ENCODE assay signal across 25 mouse cellular contexts in the genomic region with DNA sequence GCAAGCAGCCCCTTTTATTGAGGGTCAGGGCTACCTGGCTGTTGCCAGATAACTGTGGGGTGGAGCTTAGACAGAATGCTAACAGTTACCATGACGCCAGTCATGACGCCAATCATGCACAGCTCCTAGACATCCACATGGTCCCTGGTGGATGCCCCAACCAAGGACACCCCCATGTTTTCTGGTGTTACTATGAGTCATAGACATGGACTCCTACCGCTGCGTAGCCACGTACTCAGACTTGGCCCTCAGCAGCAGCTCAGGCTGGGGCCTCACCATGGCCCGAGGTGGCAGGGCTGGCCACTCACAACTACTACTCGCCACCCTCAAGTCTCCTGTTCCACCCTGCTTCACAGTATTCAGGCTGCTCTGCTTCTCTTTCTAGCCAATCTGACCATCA. TPM values are rescaled to one million over a fixed set of nuclear protein-coding genes. Genes with fewer than 3 reads are reported as not detected.
"Had no signal": no experiment of that assay in that cellular context is flagged by ENCODE, and none has a peak within 500 bp of the region (broad histone marks: within the 10 kb centered on the region; RNA-seq: fewer than 3 reads in every experiment).

No protein-coding gene starts in this region.

- H3K4me2 ChIP-seq: heart, embryonic 13.5 days; hindbrain, embryonic 13.5 days; hindbrain, embryonic 15.5 days; kidney, embryonic 15.5 days; limb, embryonic 13.5 days; limb, embryonic 15.5 days; liver, embryonic 12.5 days had no signal

- H3K9me3 ChIP-seq: heart, embryonic 10.5 days; heart, embryonic 13.5 days; hindbrain, embryonic 13.5 days; hindbrain, embryonic 15.5 days; kidney, embryonic 15.5 days; limb, embryonic 13.5 days; limb, embryonic 15.5 days; liver, embryonic 12.5 days had no signal

- DNase-seq: gastrocnemius, postnatal 14 days; gastrocnemius, postnatal 36 days; heart, adult 18-20 months; heart, postnatal 10 days; kidney, adult 11 months; kidney, adult 2 months; kidney, adult 9 months; kidney, postnatal 14 days; kidney, postnatal 36 days; layer of hippocampus, adult 9-11 months; layer of hippocampus, postnatal 36 days; left cerebral cortex, postnatal 4 days had no signal

- H3K4me3 ChIP-seq: heart, embryonic 10.5 days; heart, embryonic 13.5 days; hindbrain, embryonic 13.5 days; hindbrain, embryonic 15.5 days; kidney, embryonic 15.5 days; limb, embryonic 13.5 days; limb, embryonic 15.5 days; liver, embryonic 12.5 days had no signal

- H3K27ac ChIP-seq: heart, embryonic 10.5 days; heart, embryonic 13.5 days; hindbrain, embryonic 13.5 days; hindbrain, embryonic 15.5 days; hindbrain, postnatal 0 days; kidney, embryonic 15.5 days; kidney, postnatal 0 days; limb, embryonic 13.5 days; limb, embryonic 15.5 days; liver, embryonic 12.5 days; liver, embryonic 14.5 days had no signal

- H3K9ac ChIP-seq: heart, embryonic 13.5 days; hindbrain, embryonic 13.5 days; hindbrain, embryonic 15.5 days; kidney, embryonic 15.5 days; limb, embryonic 13.5 days; limb, embryonic 15.5 days; liver, embryonic 12.5 days; liver, embryonic 14.5 days had no signal

- H3K4me1 ChIP-seq: heart, embryonic 10.5 days; hindbrain, embryonic 13.5 days; hindbrain, embryonic 15.5 days; kidney, embryonic 15.5 days; limb, embryonic 13.5 days; limb, embryonic 15.5 days; liver, embryonic 12.5 days had no signal

- H3K27me3 ChIP-seq: heart, embryonic 13.5 days; hindbrain, embryonic 13.5 days; hindbrain, embryonic 15.5 days; kidney, embryonic 15.5 days; limb, embryonic 15.5 days; liver, embryonic 12.5 days had no signal

- H3K36me3 ChIP-seq: heart, embryonic 10.5 days; heart, embryonic 13.5 days; hindbrain, embryonic 13.5 days; hindbrain, embryonic 15.5 days; kidney, embryonic 15.5 days; limb, embryonic 13.5 days; limb, embryonic 15.5 days; liver, embryonic 12.5 days had no signal

- ATAC-seq: hindbrain, postnatal 0 days; intestine, embryonic 16.5 days; liver, embryonic 12.5 days had no signal

RNA-seq across cellular contexts. Expression of gene Npr3, which starts 44.1 kb away (rescaled TPM):
- total RNA-seq: hematopoietic stem cell, adult 5-6 weeks had no signal
